Mouse (Mus musculus) brain, embryonic 14.5 days (tissue): ENCODE data around the gene Gm44965.

Experiments used
- CTCF ChIP-seq: fragments of 200-500 bp; IDR thresholded peaks from 2 replicates; pipeline ENCODE4 v1.5.1; 2012; ENCODE audit warnings: inconsistent platforms, mild to moderate bottlenecking, moderate library complexity, borderline replicate concordance; ENCODE audit not compliant: insufficient read depth, insufficient read length; ENCODE audit errors: extremely low read depth
- POLR2A ChIP-seq: fragments of 200-500 bp; IDR thresholded peaks from 2 replicates; pipeline ENCODE4 v1.6.1; 2012; ENCODE audit warnings: mild to moderate bottlenecking, inconsistent platforms, borderline replicate concordance; ENCODE audit not compliant: poor library complexity, insufficient read depth, insufficient read length, severe bottlenecking; ENCODE audit errors: extremely low read depth

GRCm38 (mm10) chr6:48554280-48555103, 39.2 kb upstream of the Gm44965 start, which contains the start of gene Lrrc61:
- TF ChIP-seq CTCF: no peak
- TF ChIP-seq POLR2A: peak; percentile 66; the same call in 1 of the 2 replicates
